Mouse (Mus musculus) neural tube, embryonic 15.5 days (tissue): Measurements from ENCODE around the gene Wfdc2. TPM values are rescaled to one million over a fixed set of nuclear protein-coding genes. Genes with fewer than 3 reads are reported as not detected.

Experiments used
- ATAC-seq: fragments of 200-750 bp; cut with Nextera tagmentation; 2 replicates; pipeline ENCODE4 v1.8.0; 2017; ENCODE audit warnings: mild to moderate bottlenecking, moderate TSS enrichment, moderate library complexity; ENCODE audit not compliant: low FRiP score
- H3K27ac ChIP-seq: fragments of 300-500 bp; sonication (generic); replicated peaks from 2 replicates; pipeline ENCODE4 v1.5.1; 2015; ENCODE audit warnings: mild to moderate bottlenecking, inconsistent platforms
- H3K27me3 ChIP-seq: fragments of 300-500 bp; sonication (generic); replicated peaks from 2 replicates; pipeline ENCODE4 v1.6.1; 2015; ENCODE audit warnings: inconsistent platforms
- H3K36me3 ChIP-seq: fragments of 300-500 bp; sonication (generic); 2 replicates; pipeline ENCODE4 v1.6.1; 2015; ENCODE audit warnings: inconsistent platforms
- H3K4me1 ChIP-seq: fragments of 300-500 bp; sonication (generic); 2 replicates; pipeline ENCODE4 v1.6.1; 2015; ENCODE audit warnings: inconsistent platforms
- H3K4me2 ChIP-seq: fragments of 300-500 bp; sonication (generic); 2 replicates; pipeline ENCODE4 v1.6.1; 2015; ENCODE audit warnings: inconsistent platforms, mild to moderate bottlenecking, moderate library complexity
- H3K4me3 ChIP-seq: fragments of 300-500 bp; sonication (generic); replicated peaks from 2 replicates; pipeline ENCODE4 v1.5.1; 2015; ENCODE audit warnings: mild to moderate bottlenecking, inconsistent platforms
- H3K9ac ChIP-seq: fragments of 300-500 bp; sonication (generic); replicated peaks from 2 replicates; pipeline ENCODE4 v1.6.1; 2015; ENCODE audit warnings: mild to moderate bottlenecking, inconsistent platforms
- H3K9me3 ChIP-seq: fragments of 300-500 bp; sonication (generic); replicated peaks from 2 replicates; pipeline ENCODE4 v1.6.1; 2016; ENCODE audit warnings: inconsistent platforms
- WGBS: fragments of 180-500 bp; shearing (Covaris S2); methylation state at CpG from one replicate; pipeline ENCODE4 v1.1.7; 2015; ENCODE audit warnings: mixed read lengths; 5-methylcytosine and 5-hydroxymethylcytosine counted together
- polyA plus RNA-seq: library from polyadenylated mRNA; unstranded; fragments of >200 nt; fragmentation: Nextera tagmentation; extraction: Ambion mirVana; gene quantifications from 2 replicates; pipeline ENCODE4 v1.2.1, GENCODE M21; 2015

The Wfdc2 gene
- polyA plus RNA-seq, 1 experiment from 2014 or later, result 1.6 TPM

GRCm38 (mm10) chr2:164523301-164523773, 38.9 kb upstream of the Wfdc2 start:
- no peak for ATAC-seq
- H3K27ac ChIP-seq, result no peak overlapping the region
- no peaks in the 10 kb centered on the region; the same call in 1 of the 2 replicates for H3K9me3 ChIP-seq

DNA sequence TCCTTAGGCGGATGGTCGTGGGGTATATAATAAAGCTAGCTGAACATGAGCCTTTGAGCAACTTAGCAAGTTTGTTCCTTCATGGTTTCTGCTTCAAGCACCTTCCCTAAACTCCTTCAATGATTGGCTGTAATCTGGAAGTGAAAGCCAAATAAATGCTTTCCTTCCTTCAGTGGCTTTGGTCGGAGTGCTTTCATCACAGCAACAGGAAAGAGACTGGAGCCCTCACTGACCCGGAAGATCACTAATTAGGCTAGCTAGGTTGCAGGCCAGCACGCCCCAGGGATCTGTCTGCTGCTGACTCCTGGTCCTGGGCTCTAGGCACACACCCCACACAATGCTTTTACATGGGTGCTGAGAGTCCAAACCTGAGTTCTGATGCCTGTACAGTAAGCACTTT, 33.7 kb upstream of the Wfdc2 start:
- H3K9me3 ChIP-seq, result no peaks in the 10 kb centered on the region; the same call in 1 of the 2 replicates
- no peak for ATAC-seq
- no peak overlapping the region for H3K9ac ChIP-seq
- no peak overlapping the region for H3K27ac ChIP-seq
- H3K27me3 ChIP-seq, result 0 out of 2 replicates have a peak, but pooled peaks cover 3% of the 10 kb centered on the region
- H3K4me1 ChIP-seq, result no peaks in the 10 kb centered on the region
- no peak overlapping the region for H3K4me3 ChIP-seq
- 75% methylated on average over 5 of the region's 5 CpGs for WGBS
- no peaks in the 10 kb centered on the region for H3K36me3 ChIP-seq
- no peak overlapping the region for H3K4me2 ChIP-seq

More at GRCm38 (mm10) chr2:164523301-164523773, 38.9 kb upstream of the Wfdc2 start:
- H3K9ac ChIP-seq, result no peak overlapping the region
- 0 out of 2 replicates have a peak, but pooled peaks cover 4% of the 10 kb centered on the region for H3K4me1 ChIP-seq
- no peaks in the 10 kb centered on the region for H3K36me3 ChIP-seq
- no peak overlapping the region for H3K4me3 ChIP-seq
- H3K27me3 ChIP-seq, result no peaks in the 10 kb centered on the region
- H3K4me2 ChIP-seq, result no peak overlapping the region
- 83% methylated on average over 10 of the region's 10 CpGs for WGBS

- Histone ChIP-seq H3K27ac (no peak overlapping the region), H3K4me2 (no peak overlapping the region), H3K9me3 (no peaks in the 10 kb centered on the region; the same call in 1 of the 2 replicates), H3K9ac (no peak overlapping the region), H3K27me3 (0 out of 2 replicates have a peak, but pooled peaks cover 3% of the 10 kb centered on the region), H3K36me3 (no peaks in the 10 kb centered on the region), H3K4me3 (no peak overlapping the region), H3K4me1 (no peaks in the 10 kb centered on the region)
- 2% methylated on average over 3 of the region's 3 CpGs for WGBS
- no peak for ATAC-seq
These were observed 31.0 kb upstream of the Wfdc2 start for GRCm38 (mm10) chr2:164531169-164531568.

- Histone ChIP-seq H3K4me1 (no peaks in the 10 kb centered on the region), H3K4me2 (no peak overlapping the region), H3K27me3 (0 out of 2 replicates have a peak, but pooled peaks cover 3% of the 10 kb centered on the region), H3K4me3 (no peak overlapping the region), H3K27ac (no peak overlapping the region), H3K36me3 (no peaks in the 10 kb centered on the region), H3K9ac (no peak overlapping the region), H3K9me3 (no peaks in the 10 kb centered on the region)
- WGBS, result 67% methylated on average over 10 of the region's 10 CpGs
- ATAC-seq, result no peak
These were observed 27.9 kb upstream of the Wfdc2 start for GRCm38 (mm10) chr2:164534315-164534714.

DNA sequence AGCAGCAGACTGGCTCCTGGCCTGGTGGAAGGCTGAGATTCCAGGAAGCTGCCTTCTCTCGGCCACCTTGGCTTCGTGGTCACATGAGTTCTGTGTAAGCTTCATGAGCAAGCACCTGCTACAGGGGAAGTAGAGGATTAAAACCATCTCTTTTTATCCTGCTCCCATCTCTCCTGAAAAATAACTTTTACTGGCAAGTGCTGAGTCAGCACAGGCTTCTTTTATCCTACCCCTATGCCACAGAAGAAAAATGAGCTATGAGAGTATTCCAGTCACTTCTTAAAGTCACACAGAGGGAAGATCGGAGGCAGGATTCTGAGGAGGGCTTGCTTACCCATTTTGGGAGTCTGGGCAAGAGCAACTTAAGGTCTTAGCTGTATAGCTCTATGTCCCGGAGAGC, 25.2 kb upstream of the Wfdc2 start:
- H3K9me3 ChIP-seq, result no peaks in the 10 kb centered on the region
- H3K27ac ChIP-seq, result no peak overlapping the region
- H3K4me1 ChIP-seq, result no peaks in the 10 kb centered on the region
- ATAC-seq, result no peak
- H3K27me3 ChIP-seq, result 0 out of 2 replicates have a peak, but pooled peaks cover 1% of the 10 kb centered on the region
- H3K9ac ChIP-seq, result no peak overlapping the region
- H3K36me3 ChIP-seq, result no peaks in the 10 kb centered on the region
- no peak overlapping the region for H3K4me3 ChIP-seq
- no peak overlapping the region for H3K4me2 ChIP-seq
- WGBS, result 78% methylated on average over 4 of the region's 4 CpGs

DNA sequence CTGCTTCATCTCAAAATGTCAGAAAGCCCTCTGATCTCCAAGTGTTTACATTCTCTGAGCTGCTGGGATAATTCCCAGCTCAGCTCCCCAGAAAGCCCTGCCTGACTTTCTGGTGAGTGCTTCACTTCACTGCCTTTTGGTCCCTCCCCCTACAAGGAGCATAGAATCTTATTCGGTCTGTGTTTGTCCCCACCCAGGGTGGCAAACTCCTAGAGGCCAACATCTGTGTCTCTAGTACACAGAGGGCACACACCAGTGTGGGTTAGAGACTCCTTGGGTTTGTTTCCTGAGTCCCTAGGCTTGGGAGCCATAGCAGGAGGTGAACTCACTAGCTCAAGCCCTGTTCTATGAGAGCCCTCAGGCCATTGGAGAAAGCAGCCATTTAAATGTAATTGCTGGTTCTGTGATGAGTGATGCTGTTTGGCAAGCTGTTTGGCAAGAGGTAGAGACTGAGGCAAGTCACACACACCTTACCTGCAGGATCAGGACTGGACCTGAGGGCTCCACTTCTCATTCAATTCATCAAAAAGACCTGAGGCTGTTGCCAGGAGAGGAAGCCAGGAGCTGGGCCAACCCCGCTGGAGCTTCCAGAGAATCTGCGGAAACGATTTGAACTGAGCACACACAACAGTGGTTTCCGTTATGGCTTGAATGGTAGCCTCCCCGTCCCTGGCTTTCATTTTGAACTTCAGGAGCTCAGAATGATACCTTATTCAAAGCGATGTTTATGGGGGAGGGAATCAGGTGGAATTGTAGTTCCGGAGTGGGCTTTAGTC, 21.4 kb upstream of the Wfdc2 start:
- Histone ChIP-seq H3K4me3 (no peak overlapping the region), H3K9ac (no peak overlapping the region), H3K4me1 (no peaks in the 10 kb centered on the region), H3K4me2 (no peak overlapping the region), H3K27me3 (no peaks in the 10 kb centered on the region), H3K9me3 (no peaks in the 10 kb centered on the region), H3K36me3 (no peaks in the 10 kb centered on the region), H3K27ac (no peak overlapping the region)
- no peak for ATAC-seq
- 49% methylated on average over 8 of the region's 8 CpGs for WGBS

DNA sequence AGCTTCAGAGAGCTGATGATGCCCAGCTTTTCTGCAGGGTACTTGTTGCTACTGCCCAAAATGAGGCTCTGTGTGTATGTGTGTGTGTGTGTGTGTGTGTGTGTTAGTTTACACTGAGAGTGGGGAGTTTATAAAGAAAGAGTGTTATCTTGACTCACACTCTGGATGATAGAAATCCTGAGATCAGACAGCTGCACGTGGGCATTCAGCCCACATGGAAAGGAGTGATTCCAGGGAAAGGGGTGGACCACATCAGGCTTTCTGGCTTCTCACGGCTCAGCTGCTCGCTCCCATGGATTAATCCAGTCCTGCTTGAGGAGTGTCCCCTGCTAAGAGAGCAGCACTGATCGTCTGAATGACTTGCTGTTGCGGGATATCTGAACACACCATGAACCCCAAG, 20.1 kb upstream of the Wfdc2 start:
- Histone ChIP-seq H3K27ac (no peak overlapping the region), H3K4me1 (no peaks in the 10 kb centered on the region), H3K4me2 (no peak overlapping the region), H3K27me3 (no peaks in the 10 kb centered on the region), H3K9me3 (no peaks in the 10 kb centered on the region), H3K36me3 (no peaks in the 10 kb centered on the region), H3K9ac (no peak overlapping the region), H3K4me3 (no peak overlapping the region)
- no peak for ATAC-seq
- 86% methylated on average over 5 of the region's 5 CpGs for WGBS

DNA sequence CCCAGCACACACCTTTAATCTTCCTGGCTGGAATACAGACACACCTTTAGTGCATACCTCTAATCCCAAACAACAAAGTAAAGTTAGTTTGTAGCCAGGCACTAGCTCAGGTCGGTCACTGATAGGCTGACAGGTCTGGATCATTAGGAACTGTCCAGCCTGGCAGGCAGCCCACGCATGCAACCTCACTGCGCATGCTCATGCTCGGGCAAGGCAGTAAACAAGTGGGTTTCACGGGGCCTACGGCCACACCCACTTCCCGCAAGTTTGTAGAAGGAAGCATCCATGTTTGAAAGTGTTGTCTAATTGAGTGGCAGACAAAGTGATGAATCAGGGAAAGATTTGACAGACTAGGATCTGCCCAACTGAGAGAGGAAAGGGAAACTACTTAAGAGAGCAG, 19.6 kb upstream of the Wfdc2 start:
- no peaks in the 10 kb centered on the region for H3K4me1 ChIP-seq

DNA sequence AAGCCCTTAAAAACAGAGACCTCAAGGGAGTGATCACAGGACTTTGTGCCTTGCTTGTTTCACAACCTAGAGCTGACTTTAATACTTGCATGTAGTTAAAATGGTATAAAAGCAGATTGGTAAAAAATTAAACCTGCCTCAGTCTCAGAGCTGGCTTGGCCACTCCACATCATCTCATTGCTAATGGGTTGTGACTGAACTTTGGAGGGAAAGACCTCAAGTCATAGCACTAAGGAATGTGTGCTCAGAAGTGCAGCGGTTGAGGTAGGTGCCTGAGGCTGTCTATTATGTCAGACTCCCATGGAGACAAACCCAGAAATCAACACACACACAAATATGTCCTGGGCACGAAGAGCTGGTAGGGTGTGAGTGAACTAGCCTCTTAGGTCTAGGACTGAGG, 18.5 kb upstream of the Wfdc2 start:
- ATAC-seq, result no peak
- no peaks in the 10 kb centered on the region for H3K27me3 ChIP-seq
- H3K4me1 ChIP-seq, result no peaks in the 10 kb centered on the region
- no peak overlapping the region for H3K4me2 ChIP-seq
- H3K9me3 ChIP-seq, result no peaks in the 10 kb centered on the region
- 75% methylated on average over 2 of the region's 2 CpGs for WGBS
- H3K9ac ChIP-seq, result no peak overlapping the region
- no peak overlapping the region for H3K27ac ChIP-seq
- no peaks in the 10 kb centered on the region for H3K36me3 ChIP-seq
- no peak overlapping the region for H3K4me3 ChIP-seq

More for the DNA sequence above, 19.6 kb upstream of the Wfdc2 start:
- no peak for ATAC-seq
- no peaks in the 10 kb centered on the region for H3K36me3 ChIP-seq
- no peak overlapping the region for H3K9ac ChIP-seq
- H3K4me3 ChIP-seq, result no peak overlapping the region
- no peak overlapping the region for H3K27ac ChIP-seq
- no peaks in the 10 kb centered on the region for H3K9me3 ChIP-seq
- WGBS, result 90% methylated on average over 7 of the region's 7 CpGs
- H3K27me3 ChIP-seq, result no peaks in the 10 kb centered on the region
- no peak overlapping the region for H3K4me2 ChIP-seq

- Histone ChIP-seq H3K4me2 (no peak overlapping the region), H3K36me3 (no peaks in the 10 kb centered on the region), H3K9me3 (no peaks in the 10 kb centered on the region)
These were observed 17.6 kb upstream of the Wfdc2 start for GRCm38 (mm10) chr2:164544454-164545097.

GRCm38 (mm10) chr2:164549338-164549737, 12.9 kb upstream of the Wfdc2 start:
- H3K9ac ChIP-seq, result no peak overlapping the region
- WGBS, result 52% methylated on average over 4 of the region's 4 CpGs
- H3K27ac ChIP-seq, result no peak overlapping the region
- no peaks in the 10 kb centered on the region for H3K4me1 ChIP-seq
- ATAC-seq, result no peak
- no peaks in the 10 kb centered on the region for H3K36me3 ChIP-seq
- H3K4me2 ChIP-seq, result no peak overlapping the region
- no peak overlapping the region for H3K4me3 ChIP-seq
- no peaks in the 10 kb centered on the region for H3K9me3 ChIP-seq
- H3K27me3 ChIP-seq, result no peaks in the 10 kb centered on the region

More at GRCm38 (mm10) chr2:164544454-164545097, 17.6 kb upstream of the Wfdc2 start:
- 54% methylated on average over 5 of the region's 5 CpGs for WGBS
- Histone ChIP-seq H3K9ac (no peak overlapping the region), H3K4me1 (no peaks in the 10 kb centered on the region), H3K27ac (no peak overlapping the region), H3K27me3 (no peaks in the 10 kb centered on the region), H3K4me3 (no peak overlapping the region)
- ATAC-seq, result no peak
